Mouse (Mus musculus): ENCODE measurements around the gene Chrna9. TPM values are rescaled to one million over a fixed set of nuclear protein-coding genes. Genes with fewer than 3 reads are reported as not detected.

The Chrna9 gene
- total and polyA plus RNA-seq, 3 experiments = 0.57 TPM; not detected in 2

GRCm38 (mm10) chr5:66015449-66015961, 80.8 kb downstream of the Chrna9 start:
- Histone ChIP-seq H3K79me2 (replicated peaks; ENCODE audit: control insufficient read depth, extremely low read depth, insufficient read depth, poor library complexity, severe bottlenecking) (no peaks in the 10 kb centered on the region), H3K27ac (ENCODE audit: insufficient read depth, low read depth) (no peak overlapping the region), H3K4me1 (ENCODE audit: control insufficient read depth in 1 of 2, insufficient read depth in 2 of 2) (peaks cover 0 to 8% of the 10 kb centered on the region in 2 experiments; a peak in 2 of 4 replicates), H3K4me3 (replicated peaks in 1 of 3; ENCODE audit: low read depth in 2 of 3, low read length in 2 of 3, poor library complexity in 1 of 3) (no peak overlapping the region), H3K4me2 (ENCODE audit: insufficient read depth, low read depth, poor library complexity, severe bottlenecking) (no peak overlapping the region), H3K36me3 (replicated peaks in 1 of 2; ENCODE audit: control insufficient read depth in 1 of 2, insufficient read depth in 1 of 2, low read length in 1 of 2) (peaks cover 0 to 16% of the 10 kb centered on the region in 2 experiments), H3K9me3 (replicated peaks; ENCODE audit: low read length) (no peaks in the 10 kb centered on the region), H3K9ac (ENCODE audit: insufficient read depth, low read depth) (no peak overlapping the region), H3K27me3 (replicated peaks) (no peaks in the 10 kb centered on the region)
- 0 out of 2 replicates have a peak, but pooled peaks have one; percentile 13 for TF ChIP-seq EP300 (IDR thresholded peaks at IDR 0.05; ENCODE audit: low read length)
- no peak for TF ChIP-seq POLR2AphosphoS2 (IDR thresholded peaks at IDR 0.05; ENCODE audit: low read depth, low read length)
- in situ Hi-C loops (cut with MboI; ENCODE audit: low pct_ligation_motif_present, low pct_unique_long_range_greater_than_20kb, low sequenced_read_pairs) (no loop called here), dilution Hi-C loops (cut with MboI; ENCODE audit: extremely low pct_ligation_motif_present, extremely low pct_unique_long_range_greater_than_20kb, low sequenced_read_pairs) (no loop called here)
- no peak for DNase-seq (ENCODE audit: extremely low read depth)

- Histone ChIP-seq H3K4me3 (replicated peaks in 1 of 3; ENCODE audit: low read depth in 2 of 3, low read length in 2 of 3, poor library complexity in 1 of 3) (no peak overlapping the region), H3K79me2 (replicated peaks; ENCODE audit: control insufficient read depth, extremely low read depth, insufficient read depth, poor library complexity, severe bottlenecking) (no peaks in the 10 kb centered on the region), H3K4me2 (ENCODE audit: insufficient read depth, low read depth, poor library complexity, severe bottlenecking) (no peak overlapping the region), H3K36me3 (replicated peaks in 1 of 2; ENCODE audit: control insufficient read depth in 1 of 2, insufficient read depth in 1 of 2, low read length in 1 of 2) (peaks cover 13 to 41% of the 10 kb centered on the region in 2 experiments), H3K4me1 (ENCODE audit: control insufficient read depth in 1 of 2, insufficient read depth in 2 of 2) (no peaks in the 10 kb centered on the region), H3K9me3 (replicated peaks; ENCODE audit: low read length) (no peaks in the 10 kb centered on the region), H3K27me3 (replicated peaks) (no peaks in the 10 kb centered on the region), H3K27ac (ENCODE audit: insufficient read depth, low read depth) (no peak overlapping the region), H3K9ac (ENCODE audit: insufficient read depth, low read depth) (no peak overlapping the region)
- in situ Hi-C loops (cut with MboI; ENCODE audit: low pct_ligation_motif_present, low pct_unique_long_range_greater_than_20kb, low sequenced_read_pairs) = no loop called here
- DNase-seq (ENCODE audit: extremely low read depth) = no peak
- dilution Hi-C loops (cut with MboI; ENCODE audit: extremely low pct_ligation_motif_present, extremely low pct_unique_long_range_greater_than_20kb, low sequenced_read_pairs) = no loop called here
- TF ChIP-seq IRF4 (IDR thresholded peaks at IDR 0.05; ENCODE audit: low read depth, low read length) = no peak
- no peak for TF ChIP-seq MYC (IDR thresholded peaks at IDR 0.05; ENCODE audit: low read depth, low read length)
Measured at GRCm38 (mm10) chr5:66026796-66027195, 92.1 kb downstream of the Chrna9 start.

Other genes with a start within 250 kb of the Chrna9 start
- 126 and 129 TPM in 2 replicates for gene Pds5a, start 236.6 kb upstream of the Chrna9 start, total RNA-seq (2012; rRNA removed)
- 178 and 198 TPM in 2 replicates for gene Pds5a, start 236.6 kb upstream of the Chrna9 start, total RNA-seq (2014; rRNA removed)
- 116 and 140 TPM in 2 replicates for gene Pds5a, start 236.6 kb upstream of the Chrna9 start, polyA plus RNA-seq (2012; ENCODE audit: insufficient read length, low read depth)
- gene N4bp2, start 171.4 kb upstream of the Chrna9 start, total RNA-seq (2012; rRNA removed) = 13.5 and 15.1 TPM in 2 replicates
- 12.8 and 13.1 TPM in 2 replicates for gene N4bp2, start 171.4 kb upstream of the Chrna9 start, total RNA-seq (2014; rRNA removed)
- 15.1 and 16.4 TPM in 2 replicates for gene N4bp2, start 171.4 kb upstream of the Chrna9 start, polyA plus RNA-seq (2012; ENCODE audit: insufficient read length, low read depth)
- 18.9 and 23.3 TPM in 2 replicates for gene Rhoh, start 73.7 kb upstream of the Chrna9 start, total RNA-seq (2012; rRNA removed)
- 20.0 and 22.1 TPM in 2 replicates for gene Rhoh, start 73.7 kb upstream of the Chrna9 start, total RNA-seq (2014; rRNA removed)
- 12.1 and 13.7 TPM in 2 replicates for gene Rhoh, start 73.7 kb upstream of the Chrna9 start, polyA plus RNA-seq (2012; ENCODE audit: insufficient read length, low read depth)
- gene 9130230L23Rik, start 69.4 kb downstream of the Chrna9 start, total RNA-seq (2012; rRNA removed) = 0.30 and 0.38 TPM in 2 replicates
- not detected in 2 replicates for gene 9130230L23Rik, start 69.4 kb downstream of the Chrna9 start, total RNA-seq (2014; rRNA removed)
- 0.20 and 0.35 TPM in 2 replicates for gene 9130230L23Rik, start 69.4 kb downstream of the Chrna9 start, polyA plus RNA-seq (2012; ENCODE audit: insufficient read length, low read depth)
- 9.2 and 11.3 TPM in 2 replicates for gene Rbm47, start 238.2 kb downstream of the Chrna9 start, total RNA-seq (2012; rRNA removed)
- 0.08 and 0.43 TPM in 2 replicates for gene Rbm47, start 238.2 kb downstream of the Chrna9 start, total RNA-seq (2014; rRNA removed)
- 0.91 and 1.1 TPM in 2 replicates for gene Rbm47, start 238.2 kb downstream of the Chrna9 start, polyA plus RNA-seq (2012; ENCODE audit: insufficient read length, low read depth)